Mouse (Mus musculus) MN1 (cell line): ENCODE results near the gene Snap23.
"Not testable (repeated sequence)": the region's sequence is repeated elsewhere in the genome, so short reads cannot be mapped to it uniquely, and the experiment has no call there.

ENCODE experiments used
- DNase-seq: peaks from one replicate; pipeline ENCODE4 v3.0.0-alpha.2; 2016; ENCODE audit warnings: low spot score

The Snap23 gene

GRCm38 (mm10) chr2:120566886-120567797 is at the start of gene Snap23:
Snap23 (plus strand) TSS chr2:120567671.
- DNase-seq, result peak; percentile 96

- peak; percentile 35 for DNase-seq
Observed at GRCm38 (mm10) chr2:120518547-120519210, 48.8 kb upstream of the Snap23 start.

GRCm38 (mm10) chr2:120526771-120527170 is 40.7 kb upstream of the Snap23 start:
- no peak for DNase-seq

- DNase-seq, result peak; percentile 17
Observed at GRCm38 (mm10) chr2:120529531-120529930, 37.9 kb upstream of the Snap23 start.

DNA sequence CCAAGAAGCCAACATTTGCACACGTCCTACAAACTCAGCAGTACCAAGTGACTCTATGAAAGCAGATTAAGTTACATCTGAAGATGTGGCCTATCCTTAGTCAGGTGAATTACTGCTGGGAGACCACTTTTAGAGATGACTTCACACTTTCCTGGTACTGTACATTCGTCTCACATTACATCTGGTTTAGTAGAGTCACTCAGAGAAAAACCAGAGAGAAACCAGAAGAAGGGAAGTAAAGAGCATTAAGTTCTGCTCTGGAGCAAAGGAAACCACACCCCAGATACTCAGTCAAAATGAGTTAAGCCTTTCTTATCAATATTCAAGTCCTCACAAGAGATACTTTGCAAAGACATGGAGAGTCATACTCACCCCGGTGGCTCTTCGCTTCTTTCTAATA is 36.2 kb upstream of the Snap23 start:
- DNase-seq, result no peak

- peak; percentile 35 for DNase-seq
Observed at GRCm38 (mm10) chr2:120539333-120539732, 28.1 kb upstream of the Snap23 start.

GRCm38 (mm10) chr2:120539778-120540208 is 27.7 kb upstream of the Snap23 start:
- DNase-seq, result peak; percentile 89

GRCm38 (mm10) chr2:120544732-120545131 is 22.7 kb upstream of the Snap23 start:
- no peak for DNase-seq

- DNase-seq, result no peak
Observed at GRCm38 (mm10) chr2:120556868-120557267, 10.6 kb upstream of the Snap23 start.

GRCm38 (mm10) chr2:120558813-120559212 is 8.7 kb upstream of the Snap23 start:
- no peak for DNase-seq

DNA sequence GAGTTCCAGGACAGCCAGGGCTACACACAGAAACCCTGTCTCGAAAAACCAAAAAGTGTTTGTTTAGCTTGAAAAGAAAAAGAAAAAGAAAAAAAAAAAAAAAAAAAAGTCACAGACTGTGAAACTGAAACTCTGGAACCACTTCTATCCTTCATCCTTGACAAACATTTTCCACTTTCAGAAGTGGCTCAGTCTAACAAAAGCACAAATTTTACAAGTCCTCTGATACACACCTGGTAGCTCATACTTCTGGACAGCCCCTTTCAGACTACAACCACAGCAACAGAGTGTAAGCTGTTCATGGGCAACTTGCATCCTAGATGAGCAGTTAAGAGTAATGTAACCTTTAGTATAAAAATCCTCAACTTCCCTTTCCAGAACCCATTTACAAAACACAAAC is 5.9 kb upstream of the Snap23 start:
- no peak for DNase-seq

GRCm38 (mm10) chr2:120562859-120563234 is 4.6 kb upstream of the Snap23 start:
- peak; percentile 9 for DNase-seq

GRCm38 (mm10) chr2:120563235-120563990 is 4.1 kb upstream of the Snap23 start, which contains the start of gene Zfp106:
Zfp106 (minus strand) TSS chr2:120563843.
- peak; percentile 86 for DNase-seq

DNA sequence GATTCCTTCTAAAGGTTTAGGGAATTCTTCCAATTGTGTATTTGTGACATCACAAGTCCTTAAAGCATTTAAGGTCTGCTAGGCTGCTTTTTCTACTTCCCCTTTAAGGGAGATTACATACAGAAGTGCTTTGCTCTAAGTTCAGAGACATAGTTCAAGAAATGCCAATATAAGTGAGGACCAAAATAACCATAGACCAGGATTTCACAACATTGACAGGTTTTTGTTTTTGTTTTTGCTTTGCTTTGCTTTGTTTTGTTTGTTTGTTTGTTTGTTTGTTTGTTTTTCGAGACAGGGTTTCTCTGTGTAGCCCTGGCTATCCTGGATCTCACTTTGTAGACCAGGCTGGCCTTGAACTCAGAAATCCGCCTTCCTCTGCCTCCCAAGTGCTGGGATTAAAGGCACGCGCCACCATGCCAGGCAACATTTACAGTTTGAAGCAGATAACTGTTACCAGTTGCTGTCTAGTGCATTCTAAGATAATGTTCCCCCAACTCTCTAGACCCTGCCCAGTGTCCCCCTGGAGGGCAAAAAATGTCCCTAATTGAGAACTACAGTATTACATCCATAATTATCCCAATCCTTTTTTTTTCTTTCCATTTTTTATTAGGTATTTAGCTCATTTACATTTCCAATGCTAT is 2.8 kb upstream of the Snap23 start:
- DNase-seq, result not testable (repeated sequence)

DNA sequence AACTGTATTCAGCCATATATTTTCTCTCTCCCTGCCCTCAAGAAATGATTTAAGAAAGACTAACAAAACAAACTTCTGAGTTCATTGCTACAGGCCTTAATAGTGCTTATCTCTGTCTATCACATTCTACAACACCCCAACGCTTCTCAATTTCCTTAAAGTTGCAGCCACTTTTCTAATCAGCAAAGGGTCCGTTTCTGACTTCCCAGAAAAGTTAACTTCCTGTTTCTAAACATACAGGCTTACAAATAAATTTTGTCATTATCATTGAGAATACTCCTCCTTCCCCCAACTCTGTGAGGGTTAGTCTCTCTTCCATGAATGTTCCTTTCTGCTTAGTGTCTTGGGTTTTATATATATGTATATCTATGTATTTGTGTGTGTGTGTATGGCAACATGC is 2.1 kb upstream of the Snap23 start:
- DNase-seq, result no peak

GRCm38 (mm10) chr2:120567798-120568320 is 388 bp downstream of the Snap23 start:
- DNase-seq, result no peak

- no peak for DNase-seq
Observed at GRCm38 (mm10) chr2:120571081-120571480, 3.6 kb downstream of the Snap23 start.

- DNase-seq, result not testable (repeated sequence)
Observed at GRCm38 (mm10) chr2:120572161-120572560, 4.7 kb downstream of the Snap23 start.

DNA sequence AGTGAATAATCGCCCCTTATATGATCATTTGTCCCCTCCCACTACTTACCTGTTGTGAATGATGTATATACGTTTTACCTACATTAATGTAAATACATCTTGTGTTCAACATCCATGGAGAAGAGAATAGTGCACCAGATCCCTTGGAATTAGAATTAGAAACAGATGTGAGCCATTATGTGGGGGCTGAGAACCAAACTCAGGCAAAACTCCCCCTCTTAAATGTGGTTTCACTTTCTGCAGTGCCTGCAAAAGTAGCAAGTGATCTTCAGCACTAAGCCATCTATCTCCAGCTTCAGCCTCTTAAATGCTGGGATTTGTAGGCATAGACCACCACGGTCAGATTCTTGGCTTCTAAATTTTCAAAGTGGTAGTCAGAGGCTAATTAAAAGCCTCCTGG is 7.7 kb downstream of the Snap23 start:
- no peak for DNase-seq

GRCm38 (mm10) chr2:120575978-120576377 is 8.5 kb downstream of the Snap23 start:
- no peak for DNase-seq

- no peak for DNase-seq
Observed at GRCm38 (mm10) chr2:120577799-120578198, 10.3 kb downstream of the Snap23 start.

- DNase-seq, result no peak
Observed at GRCm38 (mm10) chr2:120578286-120578685, 10.8 kb downstream of the Snap23 start.
